Mouse (Mus musculus) layer of hippocampus, adult 2 months (tissue): Measurements from ENCODE around the gene Clpb. TPM values are rescaled to one million over a fixed set of nuclear protein-coding genes. Genes with fewer than 3 reads are reported as not detected.
A peak's percentile ranks its signal among the peaks of the same experiment; 100 is the strongest.

Experiments used
- DNase-seq, 2 experiments: peaks; one replicate each; pipeline ENCODE4 v3.0.0; 2022; ENCODE audit warnings: low spot score in 2 of 2
- H3K27ac ChIP-seq: fragments of 200-600 bp; 2 replicates; pipeline ENCODE4 v1.8.1; 2022
- H3K4me3 ChIP-seq: fragments of 200-600 bp; 2 replicates; pipeline ENCODE4 v1.8.1; 2022; ENCODE audit warnings: mild to moderate bottlenecking
- CTCF ChIP-seq: fragments of 200-600 bp; conservative IDR thresholded peaks from 2 replicates; pipeline ENCODE4 v1.8.1; 2022; ENCODE audit warnings: antibody characterized with exemption, mild to moderate bottlenecking, moderate library complexity
- total RNA-seq, 2 experiments: library from RNA; stranded (reverse); gene quantifications; 2 replicates each; pipeline ENCODE4 v1.2.3; 2021

Clpb gene
- total RNA-seq, 2 experiments from 2014 or later, result 53.5 to 55.0 TPM

DNA sequence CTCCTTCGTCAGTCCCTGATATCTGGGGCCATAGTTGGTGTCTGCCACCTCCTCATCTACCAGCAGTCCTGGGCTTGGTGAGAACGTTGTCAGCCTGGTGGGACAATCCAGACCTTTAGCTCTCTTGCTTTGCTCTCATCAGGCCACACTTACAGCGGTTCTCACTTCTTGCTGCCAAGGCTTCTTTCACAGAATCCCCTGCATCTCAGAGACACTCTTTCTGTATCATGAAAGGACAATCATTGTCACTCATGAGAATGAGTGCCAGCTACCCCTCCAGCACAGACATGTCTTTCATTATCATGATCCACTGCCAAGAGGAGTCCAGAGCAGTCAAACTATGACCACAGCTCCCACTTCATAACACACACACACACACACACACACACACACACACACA, 19.6 kb upstream of the Clpb start:
- no peak overlapping the region for H3K4me3 ChIP-seq
- DNase-seq, result no peak
- TF ChIP-seq CTCF, result no peak
- no peak overlapping the region for H3K27ac ChIP-seq

GRCm38 (mm10) chr7:101649729-101650128, 13.7 kb upstream of the Clpb start:
- H3K4me3 ChIP-seq, result no peak overlapping the region
- no peak for DNase-seq
- no peak for TF ChIP-seq CTCF
- H3K27ac ChIP-seq, result 0 out of 2 replicates have a peak overlapping the region, but pooled peaks have one; percentile 14

DNA sequence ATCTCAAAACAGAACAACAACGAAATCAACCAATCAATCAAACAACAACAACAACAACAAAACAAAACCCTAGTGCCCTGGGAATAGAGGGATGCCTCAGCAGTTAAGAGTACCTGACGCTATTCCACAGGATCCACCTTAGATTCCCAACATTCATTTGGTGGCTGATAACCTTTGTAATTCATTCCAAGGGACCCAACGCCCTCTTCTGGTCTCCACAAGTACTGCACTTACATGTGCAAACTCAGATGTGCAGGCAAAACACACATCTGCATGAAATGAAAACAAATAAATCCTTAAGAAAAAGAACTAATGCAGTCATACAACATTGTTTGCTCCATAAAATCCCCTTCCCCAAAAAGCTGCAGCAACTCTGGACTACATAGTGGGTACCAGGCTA, 12.9 kb upstream of the Clpb start:
- DNase-seq, result peak in 1 of 2 experiments; percentile 48

GRCm38 (mm10) chr7:101653681-101654209, 9.7 kb upstream of the Clpb start:
- H3K27ac ChIP-seq, result peak overlapping the region; percentile 82
- H3K4me3 ChIP-seq, result peak overlapping the region; percentile 47
- TF ChIP-seq CTCF, result peak; percentile 89
- peak; percentile 67 to 68 for DNase-seq

More for the DNA sequence above, 12.9 kb upstream of the Clpb start:
- TF ChIP-seq CTCF, result peak; percentile 81
- no peak overlapping the region for H3K27ac ChIP-seq
- no peak overlapping the region for H3K4me3 ChIP-seq

DNA sequence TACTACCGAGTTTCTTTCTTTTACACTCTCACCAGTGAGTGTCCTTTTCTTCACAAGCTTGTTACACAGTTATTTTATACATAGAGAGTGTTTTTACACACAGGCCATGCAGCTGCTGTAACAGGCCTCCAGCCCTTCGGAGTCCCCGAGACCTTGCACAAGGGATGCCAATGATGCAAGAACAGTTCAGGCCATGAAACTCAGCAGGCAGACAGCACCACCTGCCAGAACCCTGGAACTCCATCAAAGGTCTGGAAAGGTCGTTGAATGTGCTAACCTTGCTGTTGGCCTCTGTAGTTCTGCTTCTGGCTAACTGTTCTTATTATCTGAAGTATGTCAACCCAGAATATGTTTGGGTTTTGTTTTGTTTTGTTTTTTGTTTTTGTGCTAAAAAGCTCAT, 8.5 kb upstream of the Clpb start:
- no peak overlapping the region for H3K27ac ChIP-seq
- no peak for DNase-seq
- no peak for TF ChIP-seq CTCF
- no peak overlapping the region for H3K4me3 ChIP-seq

DNA sequence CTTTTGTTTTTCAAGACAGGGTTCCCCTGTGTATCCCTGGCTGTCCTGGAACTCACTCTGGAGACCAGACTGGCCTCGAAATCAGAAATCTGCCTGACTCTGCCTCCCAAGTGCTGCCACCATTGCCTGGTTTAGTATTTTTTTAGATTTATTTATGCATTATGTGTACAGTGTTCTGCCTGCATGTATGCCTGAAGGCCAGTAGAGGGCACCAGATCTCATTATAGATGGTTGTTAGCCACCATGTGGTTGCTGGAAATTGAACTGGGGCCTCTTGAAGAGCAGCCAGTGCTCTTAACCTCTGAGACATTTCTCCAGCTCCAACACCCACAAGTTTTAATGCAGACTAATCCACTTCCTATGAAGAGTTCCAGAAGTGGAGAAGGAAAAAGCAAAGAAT, 1.4 kb upstream of the Clpb start:
- DNase-seq, result no peak
- no peak overlapping the region for H3K27ac ChIP-seq
- peak; percentile 63 for TF ChIP-seq CTCF
- no peak overlapping the region for H3K4me3 ChIP-seq

- peak; percentile 55 to 71 for DNase-seq
- Histone ChIP-seq H3K27ac (peak overlapping the region; percentile 36; the same call in 1 of the 2 replicates), H3K4me3 (peak overlapping the region; percentile 26; the same call in 1 of the 2 replicates)
- peak; percentile 88 for TF ChIP-seq CTCF
Observed at GRCm38 (mm10) chr7:101666581-101666980, 3.1 kb downstream of the Clpb start.

- no peak overlapping the region for H3K27ac ChIP-seq
- TF ChIP-seq CTCF, result no peak
Observed at GRCm38 (mm10) chr7:101671601-101672280, 8.3 kb downstream of the Clpb start.

GRCm38 (mm10) chr7:101673497-101673896, 10.1 kb downstream of the Clpb start:
- no peak for TF ChIP-seq CTCF
- Histone ChIP-seq H3K27ac (0 out of 2 replicates have a peak overlapping the region, but pooled peaks have one; percentile 6), H3K4me3 (no peak overlapping the region)
- DNase-seq, result no peak

More at GRCm38 (mm10) chr7:101671601-101672280, 8.3 kb downstream of the Clpb start:
- H3K4me3 ChIP-seq, result no peak overlapping the region
- DNase-seq, result no peak

GRCm38 (mm10) chr7:101676033-101676761, 12.8 kb downstream of the Clpb start:
- DNase-seq, result no peak
- H3K27ac ChIP-seq, result peak overlapping the region; percentile 79
- H3K4me3 ChIP-seq, result no peak overlapping the region
- no peak for TF ChIP-seq CTCF

GRCm38 (mm10) chr7:101676762-101677308, 13.4 kb downstream of the Clpb start:
- no peak for DNase-seq
- Histone ChIP-seq H3K4me3 (no peak overlapping the region), H3K27ac (peak overlapping the region; percentile 79)
- no peak for TF ChIP-seq CTCF

DNA sequence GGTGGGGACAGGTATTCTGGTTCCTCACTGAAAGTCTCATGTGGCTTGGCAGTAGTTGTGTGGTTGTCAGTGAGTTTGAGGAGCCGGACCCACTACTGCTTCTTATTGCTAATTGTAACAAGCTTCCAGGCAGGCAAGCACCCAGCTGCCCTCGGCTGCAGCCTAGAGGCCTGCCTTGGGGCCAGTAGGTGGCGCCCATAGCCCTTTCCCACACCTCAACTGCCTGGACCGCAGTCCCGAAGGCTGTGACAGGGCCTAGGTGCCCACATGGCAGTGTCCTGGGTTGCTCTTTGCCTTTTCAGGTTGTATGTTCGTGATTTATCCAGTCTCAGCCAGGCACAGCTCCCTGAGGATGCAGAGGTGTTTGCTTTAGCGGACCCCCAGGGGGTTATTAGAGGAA, 16.2 kb downstream of the Clpb start:
- Histone ChIP-seq H3K4me3 (no peak overlapping the region), H3K27ac (no peak overlapping the region)
- DNase-seq, result peak; percentile 66 to 79
- TF ChIP-seq CTCF, result peak; percentile 96

DNA sequence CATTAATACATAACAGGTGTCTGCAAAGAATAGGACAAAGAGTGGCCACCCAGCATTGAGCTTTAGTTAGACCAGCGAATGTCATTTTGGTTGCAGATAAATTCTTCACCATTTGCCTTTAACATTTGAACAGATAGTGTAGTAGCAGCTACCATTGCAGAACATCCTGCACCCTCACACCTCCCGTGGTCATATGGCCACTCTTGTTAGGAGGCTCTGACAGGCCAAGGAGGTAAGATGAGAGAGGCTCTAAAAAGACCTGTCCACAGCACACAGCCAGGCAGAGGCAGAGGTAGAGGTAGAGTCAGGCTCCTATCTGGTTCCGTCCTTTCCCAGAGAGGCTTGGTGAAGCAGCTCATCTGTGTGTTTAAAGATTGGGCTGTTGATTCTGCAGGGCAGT, 17.5 kb downstream of the Clpb start:
- Histone ChIP-seq H3K27ac (no peak overlapping the region), H3K4me3 (no peak overlapping the region)
- no peak for TF ChIP-seq CTCF
- DNase-seq, result no peak
